In genomic region chr4:46591833-46592520, GRCm38 (mm10) we compare ENCODE assay signal across 10 mouse cellular contexts. TPM values are rescaled to one million over a fixed set of nuclear protein-coding genes. Genes with fewer than 3 reads are reported as not detected.
DNase-seq lines count a peak whose midpoint lies in the region; ATAC-seq and TF ChIP-seq lines count a peak whose summit lies in the region.
"Had no signal": no experiment of that assay in that cellular context is flagged by ENCODE, and none has a peak within 500 bp of the region (broad histone marks: within the 10 kb centered on the region; RNA-seq: fewer than 3 reads in every experiment).

No protein-coding gene starts in this region.

- no peak overlapping the region for H3K9ac ChIP-seq in stomach, postnatal 0 days (ENCODE audit: low read length)
- H3K9ac ChIP-seq: lung, embryonic 15.5 days had no signal

- no peak overlapping the region for H3K4me2 ChIP-seq in stomach, postnatal 0 days (replicated peaks; ENCODE audit: low read depth)
- H3K4me2 ChIP-seq: lung, embryonic 15.5 days had no signal

- ATAC-seq in granulocyte monocyte progenitor cell, adult 5-6 weeks (replicated peaks; ENCODE audit: poor library complexity, severe bottlenecking) = peak; percentile 68
- no peak for ATAC-seq in stomach, postnatal 0 days (ENCODE audit: low FRiP score, low TSS enrichment)
- ATAC-seq: hindbrain, embryonic 16.5 days had no signal

- no peak overlapping the region for H3K27ac ChIP-seq in stomach, postnatal 0 days (replicated peaks)
- H3K27ac ChIP-seq: lung, embryonic 15.5 days had no signal

- H3K27me3 ChIP-seq in stomach, postnatal 0 days (ENCODE audit: control insufficient read depth, insufficient read depth, low read length) = no peaks in the 10 kb centered on the region

- no peak for TF ChIP-seq CTCF in lung, adult 2 months (IDR thresholded peaks at IDR 0.05; ENCODE audit: insufficient read depth, low read length)
- no peak for TF ChIP-seq CTCF in stomach, postnatal 0 days (IDR thresholded peaks at IDR 0.05; ENCODE audit: low read depth)

- no peak overlapping the region for H3K4me3 ChIP-seq in lung, adult 2 months (replicated peaks; ENCODE audit: extremely low read depth, low read depth, low read length)
- H3K4me3 ChIP-seq in stomach, postnatal 0 days (ENCODE audit: low read depth, low read length) = no peak overlapping the region
- H3K4me3 ChIP-seq: lung, embryonic 15.5 days had no signal

- 54% methylated on average over 9 of the region's 9 CpGs for WGBS in lung, adult 2 months
- WGBS in stomach, postnatal 0 days = 78% methylated on average over 9 of the region's 9 CpGs

- DNase-seq in cerebellum, adult 11-12 months = peak; percentile 47
- DNase-seq in cerebellum, adult 11 months = no peak
- peak; percentile 67 to 68 for DNase-seq in lung, adult 18-20 months
- no peak for DNase-seq in lung, adult 2 months
- peak; percentile 19 for DNase-seq in skeletal muscle tissue, adult 2 months (ENCODE audit: low read depth, low spot score)
- no peak for DNase-seq in layer of hippocampus, adult 9-10 months (ENCODE audit: low spot score)
- no peak for DNase-seq in stomach, postnatal 0 days (ENCODE audit: low spot score)

- 0 out of 2 replicates have a peak, but pooled peaks cover 2% of the 10 kb centered on the region for H3K4me1 ChIP-seq in lung, adult 2 months (ENCODE audit: control insufficient read depth, insufficient read depth, low read length)
- H3K4me1 ChIP-seq in stomach, postnatal 0 days (replicated peaks; ENCODE audit: control insufficient read depth, insufficient read depth) = no peaks in the 10 kb centered on the region
- H3K4me1 ChIP-seq: lung, embryonic 15.5 days had no signal

- H3K9me3 ChIP-seq in stomach, postnatal 0 days (ENCODE audit: control insufficient read depth, low read length) = no peaks in the 10 kb centered on the region
- H3K9me3 ChIP-seq: lung, embryonic 15.5 days had no signal

- TF ChIP-seq EP300 in stomach, postnatal 0 days (optimal IDR thresholded peaks at IDR 0.05) = no peak

- H3K36me3 ChIP-seq in stomach, postnatal 0 days (ENCODE audit: control insufficient read depth, insufficient read depth, low read length) = no peaks in the 10 kb centered on the region
- H3K36me3 ChIP-seq: lung, embryonic 15.5 days had no signal

- no peak for TF ChIP-seq POLR2A in lung, adult 2 months (IDR thresholded peaks at IDR 0.05; ENCODE audit: borderline replicate concordance, extremely low read depth, low read depth, low read length)

RNA-seq across cellular contexts. Expression of gene Coro2a, which starts 10.0 kb away (rescaled TPM):
- polyA plus RNA-seq in lung, adult 2 months (2012; rRNA removed) = 9.1 and 17.2 TPM in 2 replicates
- total RNA-seq in granulocyte monocyte progenitor cell, adult 5-6 weeks (2014; fragmentation: Nextera tagmentation) = 73.0 and 78.4 TPM in 2 replicates
- total RNA-seq in granulocyte monocyte progenitor cell, adult 5-6 weeks (2017) = 22.0 and 28.4 TPM in 2 replicates
- 16.7 and 17.2 TPM in 2 replicates for polyA plus RNA-seq in stomach, postnatal 0 days (2015; fragmentation: Nextera tagmentation; extraction: Ambion mirVana)

RNA-seq across cellular contexts. Expression of gene Trim14, which starts 56.0 kb away (rescaled TPM):
- 14.6 and 24.7 TPM in 2 replicates for polyA plus RNA-seq in lung, adult 2 months (2012; rRNA removed)
- 21.1 and 34.2 TPM in 2 replicates for total RNA-seq in granulocyte monocyte progenitor cell, adult 5-6 weeks (2014; fragmentation: Nextera tagmentation)
- 15.6 and 16.3 TPM in 2 replicates for total RNA-seq in granulocyte monocyte progenitor cell, adult 5-6 weeks (2017)
- polyA plus RNA-seq in stomach, postnatal 0 days (2015; fragmentation: Nextera tagmentation; extraction: Ambion mirVana) = 4.0 and 4.5 TPM in 2 replicates

RNA-seq across cellular contexts. Expression of gene Tbc1d2, which starts 58.0 kb away (rescaled TPM):
- polyA plus RNA-seq in lung, adult 2 months (2012; rRNA removed) = 10.2 and 10.5 TPM in 2 replicates
- total RNA-seq in granulocyte monocyte progenitor cell, adult 5-6 weeks (2014; fragmentation: Nextera tagmentation) = 5.4 and 8.7 TPM in 2 replicates
- 4.4 and 6.8 TPM in 2 replicates for total RNA-seq in granulocyte monocyte progenitor cell, adult 5-6 weeks (2017)
- polyA plus RNA-seq in stomach, postnatal 0 days (2015; fragmentation: Nextera tagmentation; extraction: Ambion mirVana) = 2.7 and 3.4 TPM in 2 replicates

Comparison
In these comparisons a context has a peak if more than half of its experiments do, and no peak if none do; other contexts are left out.
1. DNase-seq: peak in cerebellum, adult 11-12 months (single experiment), lung, adult 18-20 months (2 of 2) and skeletal muscle tissue, adult 2 months (single experiment); none in cerebellum, adult 11 months (single experiment), lung, adult 2 months (single experiment), layer of hippocampus, adult 9-10 months (single experiment) and stomach, postnatal 0 days (single experiment).